Mouse (Mus musculus): ENCODE data around the gene Mthfd1.
"Not testable (repeated sequence)": the region's sequence is repeated elsewhere in the genome, so short reads cannot be mapped to it uniquely, and the experiment has no call there.

The Mthfd1 gene

GRCm38 (mm10) chr12:76254725-76255498, at the start of gene Mthfd1:
TSS of gene Mthfd1 (plus strand) at chr12:76255298.
- DNase-seq: peak; percentile 92

GRCm38 (mm10) chr12:76209429-76209974, 45.6 kb upstream of the Mthfd1 start:
- no peak for DNase-seq

GRCm38 (mm10) chr12:76215121-76215520, 40.0 kb upstream of the Mthfd1 start:
- DNase-seq: no peak

GRCm38 (mm10) chr12:76216716-76217115, 38.4 kb upstream of the Mthfd1 start:
- no peak for DNase-seq

- DNase-seq: not testable (repeated sequence)
Measured at GRCm38 (mm10) chr12:76222104-76222503, 33.0 kb upstream of the Mthfd1 start.

GRCm38 (mm10) chr12:76230644-76231043, 24.5 kb upstream of the Mthfd1 start:
- DNase-seq: no peak

- no peak for DNase-seq
Measured at GRCm38 (mm10) chr12:76235253-76235652, 19.8 kb upstream of the Mthfd1 start.

- no peak for DNase-seq
Measured at GRCm38 (mm10) chr12:76239145-76239838, 15.8 kb upstream of the Mthfd1 start.

- no peak for DNase-seq
Measured at GRCm38 (mm10) chr12:76239839-76240571, 15.1 kb upstream of the Mthfd1 start.

- DNase-seq: no peak
Measured at GRCm38 (mm10) chr12:76240670-76241069, 14.4 kb upstream of the Mthfd1 start.

- no peak for DNase-seq
Measured at GRCm38 (mm10) chr12:76241084-76241483, 14.0 kb upstream of the Mthfd1 start.

- DNase-seq: no peak
Measured at GRCm38 (mm10) chr12:76241833-76242232, 13.3 kb upstream of the Mthfd1 start.

- no peak for DNase-seq
Measured at GRCm38 (mm10) chr12:76244981-76245380, 10.1 kb upstream of the Mthfd1 start.

GRCm38 (mm10) chr12:76246646-76247045, 8.5 kb upstream of the Mthfd1 start, which contains the start of gene Tex21:
TSS of gene Tex21 (minus strand) at chr12:76246746.
- DNase-seq: no peak

GRCm38 (mm10) chr12:76253090-76253489, 2.0 kb upstream of the Mthfd1 start:
- no peak for DNase-seq

GRCm38 (mm10) chr12:76253591-76253990, 1.5 kb upstream of the Mthfd1 start:
- no peak for DNase-seq

- no peak for DNase-seq
Measured at GRCm38 (mm10) chr12:76253991-76254390, 1.1 kb upstream of the Mthfd1 start.

GRCm38 (mm10) chr12:76255499-76255875, 389 bp downstream of the Mthfd1 start:
- DNase-seq: no peak

GRCm38 (mm10) chr12:76256114-76256843, 1.2 kb downstream of the Mthfd1 start:
- no peak for DNase-seq

- DNase-seq: no peak
Measured at GRCm38 (mm10) chr12:76260673-76261072, 5.6 kb downstream of the Mthfd1 start.

- no peak for DNase-seq
Measured at GRCm38 (mm10) chr12:76261556-76261955, 6.5 kb downstream of the Mthfd1 start.

GRCm38 (mm10) chr12:76262918-76263317, 7.8 kb downstream of the Mthfd1 start:
- DNase-seq: no peak

- no peak for DNase-seq
Measured at GRCm38 (mm10) chr12:76263876-76264275, 8.8 kb downstream of the Mthfd1 start.

Data from cerebellum, adult 8-10 months (tissue).